Mouse (Mus musculus): Measurements from ENCODE around the gene Ube2g2. TPM values are rescaled to one million over a fixed set of nuclear protein-coding genes. Genes with fewer than 3 reads are reported as not detected.

The Ube2g2 gene
- polyA plus RNA-seq, 1 experiment from 2014 or later, result 65.6 TPM

DNA sequence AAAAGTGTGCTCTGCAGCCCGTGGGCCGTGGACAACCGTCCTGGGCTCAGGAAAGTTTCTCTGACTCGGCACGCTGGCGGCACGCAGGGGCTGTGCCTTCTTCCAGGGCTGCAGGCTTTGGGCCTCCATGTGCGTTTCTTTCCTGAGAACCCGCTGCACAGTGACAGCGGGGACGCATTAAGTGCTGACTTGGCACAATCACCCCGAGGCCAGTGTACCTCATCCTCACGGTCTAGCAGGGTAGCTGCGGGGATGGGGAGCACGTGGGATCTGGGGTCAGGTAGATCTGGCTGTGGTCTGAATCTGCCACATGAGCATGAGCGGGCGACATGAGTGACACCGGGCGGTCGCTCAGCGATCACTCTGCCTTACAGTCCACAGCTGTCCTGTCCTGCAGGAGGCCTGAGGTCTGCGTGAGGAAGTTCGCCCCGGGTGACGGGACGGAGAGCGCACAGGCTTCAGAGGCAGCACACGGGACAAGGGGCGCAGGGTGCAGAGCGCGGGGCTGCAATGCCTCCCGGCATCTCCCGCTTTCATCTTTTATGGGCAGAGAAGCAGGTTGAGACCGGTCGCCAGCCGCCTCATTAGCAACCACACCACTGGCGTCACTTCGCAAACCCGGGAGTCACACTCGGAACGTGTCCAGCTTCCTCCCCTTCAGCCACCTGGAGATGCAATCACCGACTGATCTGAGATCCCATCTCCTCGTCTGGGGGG lies 42.0 kb downstream of the Ube2g2 start:
- Histone ChIP-seq H3K4me2 (replicated peaks; ENCODE audit: low read depth, low read length) (no peak overlapping the region), H3K4me1 (ENCODE audit: insufficient read depth, low read depth, low read length) (no peaks in the 10 kb centered on the region), H3K9me3 (ENCODE audit: low read length) (no peaks in the 10 kb centered on the region), H3K27ac (ENCODE audit: low read length) (no peak overlapping the region), H3K4me3 (ENCODE audit: low read depth, low read length) (no peak overlapping the region), H3K27me3 (replicated peaks; ENCODE audit: insufficient read depth, low read length) (no peaks in the 10 kb centered on the region), H3K36me3 (ENCODE audit: insufficient read depth, low read length) (no peaks in the 10 kb centered on the region), H3K9ac (replicated peaks; ENCODE audit: low read depth) (no peak overlapping the region)
- TF ChIP-seq EP300 (IDR thresholded peaks at IDR 0.05) (no peak), CTCF (IDR thresholded peaks at IDR 0.05) (no peak)
- 40% methylated on average over 43 of the region's 43 CpGs for WGBS
- ATAC-seq (no peak), DNase-seq (ENCODE audit: low spot score) (no peak)

DNA sequence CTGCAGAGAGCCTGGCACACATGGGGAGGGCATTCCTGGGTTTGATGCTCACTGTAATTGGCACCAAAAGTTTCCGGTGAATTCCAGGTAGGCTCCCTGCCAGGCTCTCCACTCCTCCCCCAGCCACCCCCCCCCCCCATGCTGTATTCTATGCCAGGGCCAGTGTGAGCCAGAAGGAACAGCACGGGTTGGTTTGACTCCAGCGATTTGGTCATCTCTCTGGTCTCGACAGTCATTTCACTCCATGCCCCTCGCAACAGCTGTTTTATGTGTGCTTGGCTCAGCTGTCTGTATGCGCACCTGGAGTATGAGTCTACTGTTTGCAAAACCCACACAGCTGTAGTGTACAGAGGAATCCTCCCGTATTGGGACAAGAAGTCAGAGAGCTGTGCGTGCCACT lies 44.3 kb downstream of the Ube2g2 start:
- no peak overlapping the region for H3K27ac ChIP-seq (ENCODE audit: low read length)
- TF ChIP-seq EP300 (IDR thresholded peaks at IDR 0.05) (no peak), CTCF (IDR thresholded peaks at IDR 0.05) (no peak)
- H3K36me3 ChIP-seq (ENCODE audit: insufficient read depth, low read length), result no peaks in the 10 kb centered on the region
- H3K4me1 ChIP-seq (ENCODE audit: insufficient read depth, low read depth, low read length), result no peaks in the 10 kb centered on the region
- no peak for DNase-seq (ENCODE audit: low spot score)
- WGBS, result 66% methylated on average over 8 of the region's 8 CpGs
- no peak overlapping the region for H3K9ac ChIP-seq (replicated peaks; ENCODE audit: low read depth)
- no peak overlapping the region for H3K4me2 ChIP-seq (replicated peaks; ENCODE audit: low read depth, low read length)
- ATAC-seq, result 0 out of 2 replicates have a peak, but pooled peaks have one; percentile 14
- H3K9me3 ChIP-seq (ENCODE audit: low read length), result no peaks in the 10 kb centered on the region
- no peaks in the 10 kb centered on the region for H3K27me3 ChIP-seq (replicated peaks; ENCODE audit: insufficient read depth, low read length)
- H3K4me3 ChIP-seq (ENCODE audit: low read depth, low read length), result no peak overlapping the region

DNA sequence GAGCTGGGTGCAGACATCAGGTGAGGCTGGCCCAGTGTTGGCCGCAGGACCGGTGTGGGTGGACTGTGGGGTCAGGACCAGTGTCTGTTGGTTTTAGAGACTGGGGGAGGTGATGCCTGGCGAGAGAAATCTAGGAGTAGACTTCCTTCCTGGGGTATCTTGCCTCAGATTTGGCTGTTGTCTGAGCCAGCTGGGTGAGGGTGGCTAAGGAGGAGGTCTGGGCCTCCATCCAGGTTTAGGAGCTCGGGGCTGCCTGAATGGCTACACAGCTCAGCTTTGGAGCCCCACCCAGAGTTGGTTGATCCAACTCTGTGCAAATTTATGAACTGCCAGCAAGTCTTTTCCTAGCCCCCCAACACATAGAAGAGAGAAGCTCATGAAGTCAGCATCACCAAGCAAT lies 45.3 kb downstream of the Ube2g2 start:
- 67% methylated on average over 4 of the region's 4 CpGs for WGBS
- ATAC-seq (no peak), DNase-seq (ENCODE audit: low spot score) (no peak)
- H3K27ac ChIP-seq (ENCODE audit: low read length), result no peak overlapping the region
- H3K36me3 ChIP-seq (ENCODE audit: insufficient read depth, low read length), result no peaks in the 10 kb centered on the region
- TF ChIP-seq EP300 (IDR thresholded peaks at IDR 0.05) (no peak), CTCF (IDR thresholded peaks at IDR 0.05) (no peak)
- no peak overlapping the region for H3K9ac ChIP-seq (replicated peaks; ENCODE audit: low read depth)
- no peaks in the 10 kb centered on the region for H3K4me1 ChIP-seq (ENCODE audit: insufficient read depth, low read depth, low read length)
- H3K27me3 ChIP-seq (replicated peaks; ENCODE audit: insufficient read depth, low read length), result no peaks in the 10 kb centered on the region
- no peak overlapping the region for H3K4me2 ChIP-seq (replicated peaks; ENCODE audit: low read depth, low read length)
- no peak overlapping the region for H3K4me3 ChIP-seq (ENCODE audit: low read depth, low read length)
- no peaks in the 10 kb centered on the region for H3K9me3 ChIP-seq (ENCODE audit: low read length)

DNA sequence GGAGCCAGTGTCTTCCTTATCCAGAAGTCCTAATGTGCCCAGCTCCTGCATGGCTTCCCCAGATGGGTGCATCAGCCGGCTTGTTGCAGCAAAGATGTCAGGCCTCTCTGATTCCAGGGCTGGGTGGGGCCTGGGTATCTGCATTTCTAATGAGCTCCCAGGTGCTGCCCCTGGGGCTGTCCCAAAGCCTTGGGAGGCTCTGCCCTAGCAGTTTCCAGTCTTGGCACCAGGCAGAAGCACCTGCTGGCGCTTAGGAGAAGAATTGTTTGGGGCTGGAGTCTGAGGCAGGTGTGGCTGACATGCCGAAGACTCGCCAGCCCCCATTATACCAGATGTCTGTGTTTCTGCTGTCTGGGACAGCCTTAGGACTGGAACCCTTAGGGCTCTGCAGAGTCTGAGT lies 48.6 kb downstream of the Ube2g2 start:
- TF ChIP-seq EP300 (IDR thresholded peaks at IDR 0.05), result no peak
- TF ChIP-seq CTCF (IDR thresholded peaks at IDR 0.05), result no peak
- WGBS, result 70% methylated on average over 4 of the region's 4 CpGs

DNA sequence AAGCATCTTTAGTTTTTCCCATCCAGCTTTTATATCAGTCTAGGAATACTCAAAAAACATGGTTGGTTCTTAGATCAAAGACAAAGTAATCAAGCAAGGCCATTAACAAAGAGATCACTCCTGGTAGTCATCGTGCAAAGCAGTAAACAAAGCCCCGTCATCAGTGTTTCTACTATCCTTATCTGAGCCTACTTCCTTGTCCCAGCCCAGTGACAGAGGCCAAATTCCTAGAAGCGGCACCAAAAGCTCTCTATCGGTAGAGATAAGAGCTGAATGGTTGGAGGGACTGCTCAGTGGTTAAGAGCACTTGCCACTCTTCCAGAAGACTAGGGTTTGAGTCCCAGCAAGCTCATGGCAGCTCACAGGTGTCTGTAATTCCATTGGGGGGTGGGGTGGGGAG lies 49.4 kb downstream of the Ube2g2 start:
- ATAC-seq, result no peak
- TF ChIP-seq CTCF (IDR thresholded peaks at IDR 0.05) (no peak), EP300 (IDR thresholded peaks at IDR 0.05) (no peak)
- 12% methylated on average over 4 of the region's 4 CpGs for WGBS
- no peak overlapping the region for H3K27ac ChIP-seq (ENCODE audit: low read length)
- H3K27me3 ChIP-seq (replicated peaks; ENCODE audit: insufficient read depth, low read length), result no peaks in the 10 kb centered on the region
- no peak overlapping the region for H3K4me3 ChIP-seq (ENCODE audit: low read depth, low read length)
- H3K4me1 ChIP-seq (ENCODE audit: insufficient read depth, low read depth, low read length), result no peaks in the 10 kb centered on the region
- no peaks in the 10 kb centered on the region for H3K36me3 ChIP-seq (ENCODE audit: insufficient read depth, low read length)
- H3K9me3 ChIP-seq (ENCODE audit: low read length), result no peaks in the 10 kb centered on the region
- H3K4me2 ChIP-seq (replicated peaks; ENCODE audit: low read depth, low read length), result no peak overlapping the region
- H3K9ac ChIP-seq (replicated peaks; ENCODE audit: low read depth), result no peak overlapping the region
- no peak for DNase-seq (ENCODE audit: low spot score)

More for the DNA sequence above, 48.6 kb downstream of the Ube2g2 start:
- Histone ChIP-seq H3K9ac (replicated peaks; ENCODE audit: low read depth) (no peak overlapping the region), H3K4me3 (ENCODE audit: low read depth, low read length) (no peak overlapping the region), H3K4me2 (replicated peaks; ENCODE audit: low read depth, low read length) (no peak overlapping the region), H3K36me3 (ENCODE audit: insufficient read depth, low read length) (no peaks in the 10 kb centered on the region), H3K27me3 (replicated peaks; ENCODE audit: insufficient read depth, low read length) (no peaks in the 10 kb centered on the region), H3K9me3 (ENCODE audit: low read length) (no peaks in the 10 kb centered on the region), H3K4me1 (ENCODE audit: insufficient read depth, low read depth, low read length) (no peaks in the 10 kb centered on the region), H3K27ac (ENCODE audit: low read length) (no peak overlapping the region)
- no peak for DNase-seq (ENCODE audit: low spot score)
- ATAC-seq, result no peak

DNA sequence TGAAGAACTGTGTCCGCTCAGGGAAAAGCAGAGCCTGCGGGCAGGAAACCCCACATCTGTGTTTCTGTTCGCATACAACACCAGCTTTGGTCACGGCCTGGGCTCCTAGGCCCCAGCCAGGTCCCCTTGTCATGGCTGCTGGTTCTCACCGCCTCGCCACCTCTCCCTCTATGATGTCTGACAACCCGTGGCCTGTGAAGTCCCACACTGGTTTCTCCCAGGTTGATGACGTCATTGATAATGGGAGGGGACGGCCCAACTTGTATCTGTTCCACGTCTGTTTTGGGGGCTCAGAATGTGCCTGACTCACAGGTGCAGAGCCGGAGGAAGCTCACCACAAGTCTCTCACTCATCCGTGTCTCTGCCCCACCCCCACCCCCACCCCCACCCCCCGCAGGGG lies 51.7 kb downstream of the Ube2g2 start:
- 50% methylated on average over 13 of the region's 13 CpGs for WGBS
- H3K27ac ChIP-seq (ENCODE audit: low read length), result no peak overlapping the region
- no peak overlapping the region for H3K4me2 ChIP-seq (replicated peaks; ENCODE audit: low read depth, low read length)
- no peak for TF ChIP-seq EP300 (IDR thresholded peaks at IDR 0.05)
- no peak for TF ChIP-seq CTCF (IDR thresholded peaks at IDR 0.05)
- H3K9me3 ChIP-seq (ENCODE audit: low read length), result no peaks in the 10 kb centered on the region
- no peak overlapping the region for H3K4me3 ChIP-seq (ENCODE audit: low read depth, low read length)
- H3K36me3 ChIP-seq (ENCODE audit: insufficient read depth, low read length), result no peaks in the 10 kb centered on the region
- no peak overlapping the region for H3K9ac ChIP-seq (replicated peaks; ENCODE audit: low read depth)
- no peaks in the 10 kb centered on the region for H3K4me1 ChIP-seq (ENCODE audit: insufficient read depth, low read depth, low read length)
- H3K27me3 ChIP-seq (replicated peaks; ENCODE audit: insufficient read depth, low read length), result peaks cover 18% of the 10 kb centered on the region
- ATAC-seq (no peak), DNase-seq (ENCODE audit: low spot score) (no peak)

Data from lung, postnatal 0 days (tissue).